Mouse (Mus musculus): ENCODE data around the gene P2ry13.

The P2ry13 gene

DNA sequence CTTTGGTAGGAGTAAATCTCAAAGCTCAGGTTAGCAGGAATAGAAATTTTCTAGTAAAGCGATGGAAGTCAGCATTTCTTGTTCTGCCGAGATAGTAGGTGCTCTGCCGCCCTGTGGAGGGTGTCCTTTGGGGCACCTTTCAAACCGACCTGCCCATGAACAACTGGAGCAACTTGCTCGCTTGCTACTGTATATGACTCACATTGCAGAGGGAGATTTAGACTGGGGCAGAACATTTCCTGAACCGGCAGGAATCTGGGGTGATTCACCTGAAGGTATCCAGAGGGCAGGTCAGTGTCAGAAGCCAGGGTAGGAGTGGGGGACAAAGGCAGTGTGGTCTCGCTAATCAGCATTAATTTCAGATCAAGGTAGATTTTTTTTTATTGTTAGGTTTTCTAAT is 15.7 kb downstream of the P2ry13 start, which contains the start of gene Gpr87:
Gpr87 (minus strand) TSS at position 167 of the 400 bp plus-strand sequence.
- DNase-seq = no peak

DNA sequence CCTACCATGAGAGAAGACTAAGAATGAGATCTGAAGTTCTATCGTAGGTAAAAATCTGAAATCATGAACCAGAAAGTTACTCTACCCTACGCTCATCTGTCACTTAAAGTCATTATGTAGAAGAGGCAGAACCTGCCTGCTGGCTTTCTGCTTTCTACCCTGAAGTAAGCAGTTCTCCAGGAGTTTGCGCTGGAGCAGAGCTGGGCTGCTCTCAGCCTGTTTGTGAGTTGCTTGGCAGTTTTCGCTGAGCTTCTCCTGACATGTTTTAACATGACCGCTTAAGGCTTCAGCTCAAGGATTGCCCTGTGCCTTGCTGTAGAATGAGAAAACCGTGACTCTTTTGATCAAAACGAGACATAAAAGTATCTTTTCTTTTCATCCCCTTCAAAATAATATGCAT is 16.6 kb downstream of the P2ry13 start:
- no peak for DNase-seq

DNA sequence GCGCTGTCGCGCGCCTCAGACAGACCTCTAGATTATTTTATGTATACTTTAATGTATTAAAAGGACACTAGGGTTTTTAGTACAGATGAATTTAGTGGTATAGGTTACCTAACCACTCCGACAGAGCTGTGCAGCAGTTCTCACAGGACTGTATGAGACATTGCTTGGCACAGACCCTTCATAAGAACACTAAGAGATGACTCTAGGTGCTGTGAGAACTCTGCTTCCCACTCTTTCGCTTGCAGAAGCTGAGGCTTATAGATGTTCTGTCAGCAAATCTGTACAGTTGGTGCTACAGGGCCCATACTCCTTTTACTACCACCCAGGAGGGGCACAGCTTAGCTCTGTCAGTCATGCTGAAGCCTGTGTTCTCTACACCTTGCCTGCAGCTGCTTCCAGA is 19.0 kb downstream of the P2ry13 start:
- DNase-seq = no peak

GRCm38 (mm10) chr3:59187336-59187735 is 23.3 kb downstream of the P2ry13 start:
- DNase-seq = no peak

DNA sequence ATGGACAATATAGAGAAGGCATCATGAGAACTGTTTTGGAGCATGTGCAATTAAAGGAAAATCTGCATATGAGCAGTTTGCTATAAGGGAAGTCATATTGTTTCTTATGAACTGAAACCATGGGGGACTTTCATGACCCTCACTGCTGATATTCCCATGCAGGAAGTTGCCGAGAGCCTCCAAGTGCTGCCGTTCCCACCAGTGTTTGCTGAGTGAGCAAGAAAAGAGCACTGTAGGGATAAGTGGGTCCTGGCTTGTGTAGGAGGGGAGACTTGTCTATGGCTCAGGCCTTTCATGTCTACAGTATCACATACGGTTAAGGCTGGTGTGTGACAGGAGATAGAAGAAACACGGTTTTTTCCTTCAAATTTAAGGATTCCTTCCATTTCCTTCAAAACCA is 25.0 kb downstream of the P2ry13 start:
- DNase-seq = no peak

GRCm38 (mm10) chr3:59182129-59182528 is 28.6 kb downstream of the P2ry13 start:
- no peak for DNase-seq

DNA sequence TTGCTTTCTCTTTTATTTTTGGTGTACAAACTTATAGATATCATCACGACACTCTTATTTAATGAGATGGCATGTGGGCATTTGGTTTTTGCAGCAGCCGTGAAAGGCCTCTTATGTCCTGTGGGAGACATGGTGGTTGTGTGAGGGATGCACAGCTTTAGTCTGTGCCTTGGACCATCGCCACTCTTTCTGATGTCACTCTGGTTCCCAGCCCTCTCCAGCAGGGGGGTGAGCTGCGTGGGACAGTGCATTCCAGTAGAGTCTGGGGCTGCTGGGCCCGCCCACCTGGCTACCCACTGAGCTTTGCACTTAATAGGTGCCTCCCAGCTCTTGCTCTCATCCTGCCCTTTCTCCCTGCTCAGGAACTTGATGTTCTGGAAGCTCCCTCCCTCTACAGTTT is 29.5 kb downstream of the P2ry13 start:
- no peak for DNase-seq

GRCm38 (mm10) chr3:59176871-59177270 is 33.8 kb downstream of the P2ry13 start:
- no peak for DNase-seq

GRCm38 (mm10) chr3:59175234-59175633 is 35.4 kb downstream of the P2ry13 start:
- DNase-seq = peak in 1 of 2 experiments; percentile 25

DNA sequence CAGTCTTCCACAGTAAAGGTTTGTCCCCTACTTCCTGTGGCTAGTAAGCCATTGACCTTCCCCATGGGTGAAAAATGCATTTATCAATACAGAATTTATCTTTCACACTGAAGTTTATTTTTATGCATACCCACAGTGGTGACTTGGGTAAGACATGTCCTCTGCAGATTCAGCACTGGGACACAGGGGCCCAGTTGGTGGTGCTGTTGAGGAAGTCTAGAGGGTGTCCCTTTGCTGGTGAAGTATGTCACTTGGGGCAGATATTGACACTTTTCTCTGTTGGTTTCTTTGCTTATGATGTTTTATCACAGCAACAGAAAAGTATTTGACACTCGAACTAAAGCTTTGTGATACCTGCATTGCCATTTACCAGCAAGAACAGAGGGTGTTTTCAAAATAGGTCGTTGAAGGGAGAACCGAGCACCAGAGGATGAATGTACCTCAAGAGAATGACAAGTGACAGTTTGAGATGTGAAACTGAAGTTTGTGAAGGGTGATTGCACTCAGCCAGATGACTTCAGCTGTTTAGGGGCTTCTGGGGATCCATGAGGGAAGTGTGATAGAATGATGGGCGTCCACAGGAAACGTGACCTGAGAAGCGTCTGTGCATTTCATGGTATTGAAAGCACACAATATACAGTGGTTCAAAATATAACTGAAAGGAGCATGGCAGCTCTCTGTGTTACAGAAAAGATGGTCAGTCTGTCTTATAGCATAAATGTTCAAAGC is 36.1 kb downstream of the P2ry13 start:
- DNase-seq = no peak

DNA sequence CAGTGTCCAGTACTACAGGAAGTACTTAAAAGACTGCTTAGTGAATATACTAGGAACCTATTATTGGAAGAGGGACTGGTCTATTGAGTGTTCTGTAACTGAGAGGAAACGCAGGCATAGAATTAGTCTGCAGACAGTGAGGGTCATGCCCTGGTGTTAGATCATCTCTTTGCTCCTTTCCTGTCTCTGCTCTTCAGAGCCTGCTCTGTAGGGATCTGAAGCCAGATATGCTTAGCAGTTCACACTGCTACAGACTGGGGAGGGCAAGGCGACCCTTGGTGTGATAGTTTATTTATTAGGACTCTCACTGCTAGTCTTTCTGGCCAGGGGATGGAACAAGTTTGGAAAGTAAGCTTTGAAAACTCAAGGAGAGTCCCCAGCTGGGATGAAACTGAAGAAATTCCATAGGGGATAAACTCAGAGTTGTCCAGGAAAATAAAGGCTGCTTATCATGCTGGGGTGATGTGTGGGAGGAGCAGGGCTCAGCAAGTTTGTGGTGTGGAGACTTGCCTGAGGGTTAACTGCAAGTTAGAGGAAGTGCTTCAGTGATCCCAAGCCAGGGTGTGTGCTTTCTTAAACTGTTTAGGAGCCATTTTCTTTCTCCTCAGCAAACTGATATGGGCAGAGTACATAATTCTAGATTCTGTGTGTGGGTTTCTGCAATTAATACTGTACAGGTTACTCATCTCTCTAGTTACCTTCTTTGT is 40.6 kb downstream of the P2ry13 start:
- DNase-seq = no peak

- no peak for DNase-seq
Observed at GRCm38 (mm10) chr3:59169215-59169614, 41.5 kb downstream of the P2ry13 start.

GRCm38 (mm10) chr3:59168476-59168875 is 42.2 kb downstream of the P2ry13 start:
- DNase-seq = no peak

GRCm38 (mm10) chr3:59167417-59168054 is 43.1 kb downstream of the P2ry13 start:
- DNase-seq = no peak

DNA sequence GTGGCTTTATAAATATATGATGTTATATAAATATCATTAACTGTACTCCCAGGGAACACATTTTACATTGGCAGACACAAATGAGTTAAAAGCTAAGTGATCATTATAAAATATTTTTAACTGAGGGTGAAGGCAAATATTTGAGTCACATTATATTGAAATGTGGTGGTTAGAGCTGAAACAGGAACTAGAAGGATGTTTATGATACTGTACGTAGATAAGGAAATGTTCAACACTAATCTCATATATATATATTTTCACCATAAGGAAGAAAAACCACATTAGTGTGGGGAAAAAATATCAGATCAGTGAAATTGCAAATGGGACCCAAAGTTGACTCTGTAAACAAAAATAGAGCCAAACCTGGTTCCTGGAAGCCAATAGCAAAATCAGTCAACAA is 50.2 kb downstream of the P2ry13 start:
- DNase-seq = no peak
